Mouse (Mus musculus): ENCODE results near the gene Txnip. TPM values are rescaled to one million over a fixed set of nuclear protein-coding genes. Genes with fewer than 3 reads are reported as not detected.
"Not testable (repeated sequence)": the region's sequence is repeated elsewhere in the genome, so short reads cannot be mapped to it uniquely, and the experiment has no call there.

Txnip gene
- total RNA-seq, 2 experiments from 2014 or later, result 318 to 360 TPM

DNA sequence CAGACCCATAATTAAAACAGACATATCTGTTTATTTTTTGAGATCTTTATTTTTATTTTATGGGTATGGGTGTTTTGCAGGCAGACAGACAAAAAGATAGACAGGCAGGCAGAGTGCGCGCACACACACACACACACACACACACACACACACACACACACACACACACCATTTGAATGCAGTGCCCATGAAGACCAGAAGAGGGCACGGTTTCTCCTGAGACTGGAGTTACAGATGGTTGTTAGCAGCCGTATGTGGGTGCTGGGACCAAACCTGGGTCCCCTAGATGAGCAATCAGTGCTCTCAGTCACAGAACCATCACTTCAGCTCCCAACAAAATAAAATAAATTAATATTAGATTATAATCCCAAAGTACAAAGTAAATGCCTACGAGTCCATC lies 25.6 kb downstream of the Txnip start:
- DNase-seq (ENCODE audit: low spot score in 2 of 2), result no peak

DNA sequence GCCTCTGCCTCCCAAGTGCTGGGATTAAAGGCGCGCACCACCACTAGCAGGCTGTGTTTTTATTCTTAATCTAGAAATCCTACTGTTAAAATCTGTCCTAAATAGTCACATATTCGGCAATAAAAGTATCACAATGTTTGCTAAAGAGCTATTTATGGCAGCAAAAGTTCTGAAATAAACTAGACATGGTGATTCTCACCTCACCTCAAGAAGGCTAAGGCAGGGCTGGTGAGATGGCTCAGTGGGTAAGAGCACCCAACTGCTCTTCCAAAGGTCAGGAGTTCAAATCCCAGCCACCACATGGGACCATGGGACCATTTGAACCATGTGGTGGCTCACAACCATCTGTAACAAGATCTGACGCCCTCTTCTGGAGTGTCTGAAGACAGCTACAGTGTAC lies 32.9 kb downstream of the Txnip start:
- DNase-seq (ENCODE audit: low spot score in 2 of 2), result no peak

DNA sequence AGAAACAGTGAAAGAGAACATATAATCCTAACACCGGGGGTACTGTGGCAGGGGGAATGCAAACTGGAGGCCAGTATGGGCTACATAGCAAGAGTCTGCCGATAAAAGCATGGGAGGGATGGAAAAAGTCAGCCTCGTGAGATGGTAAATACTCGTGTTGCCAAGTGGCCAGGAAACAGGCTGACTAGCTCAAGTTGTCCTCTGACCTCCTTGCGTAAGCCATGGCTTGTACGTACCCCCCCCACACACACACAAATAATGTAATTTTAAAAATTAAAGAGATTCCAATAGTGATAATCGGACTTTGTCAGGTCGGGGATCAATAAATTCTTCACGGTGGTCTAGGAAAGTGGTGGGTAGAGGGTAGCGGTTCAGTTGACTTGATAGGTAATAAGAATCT lies 35.6 kb downstream of the Txnip start:
- DNase-seq (ENCODE audit: low spot score in 2 of 2), result no peak

DNA sequence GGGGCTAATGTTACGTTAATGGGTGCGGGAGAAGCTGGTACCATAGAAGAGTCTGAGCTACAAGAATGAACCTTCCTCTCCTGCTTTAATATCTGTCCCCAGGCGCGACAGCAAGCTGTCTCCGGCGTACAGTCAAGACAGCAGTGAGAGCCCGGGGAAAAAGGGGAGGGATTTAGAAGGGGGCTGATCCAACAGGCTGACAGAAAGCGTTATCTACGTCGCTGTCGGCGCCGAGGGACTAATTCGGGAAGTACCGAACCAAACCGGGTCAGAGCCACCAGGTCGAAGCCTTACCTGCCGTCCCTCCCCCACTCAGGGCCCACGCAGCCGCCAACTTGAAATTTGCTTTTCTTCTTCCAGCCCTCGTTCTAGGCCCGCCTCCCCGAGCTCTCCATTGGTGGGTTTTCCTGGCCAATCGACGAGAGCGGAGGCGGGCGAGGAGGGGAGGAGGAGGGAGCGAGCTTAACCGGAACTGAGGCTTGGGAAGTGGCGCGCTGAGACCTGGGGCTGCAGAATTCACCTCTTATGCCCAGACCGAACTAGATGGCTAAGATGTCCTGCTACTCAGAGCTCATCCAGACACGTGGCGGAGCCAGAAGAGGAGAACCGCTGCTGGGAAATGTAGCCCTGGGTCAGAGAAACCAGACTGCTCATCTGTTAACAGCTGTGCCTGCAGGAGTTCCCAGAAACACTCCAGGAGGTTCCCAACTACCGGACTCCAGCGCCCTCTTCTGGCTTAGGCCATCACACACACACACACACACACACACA lies 36.2 kb downstream of the Txnip start, which contains the start of gene Polr3gl:
TSS of gene Polr3gl (minus strand) at position 392 of the 771 bp plus-strand sequence.
- peak; percentile 80 to 93 for DNase-seq (ENCODE audit: low spot score in 2 of 2)

DNA sequence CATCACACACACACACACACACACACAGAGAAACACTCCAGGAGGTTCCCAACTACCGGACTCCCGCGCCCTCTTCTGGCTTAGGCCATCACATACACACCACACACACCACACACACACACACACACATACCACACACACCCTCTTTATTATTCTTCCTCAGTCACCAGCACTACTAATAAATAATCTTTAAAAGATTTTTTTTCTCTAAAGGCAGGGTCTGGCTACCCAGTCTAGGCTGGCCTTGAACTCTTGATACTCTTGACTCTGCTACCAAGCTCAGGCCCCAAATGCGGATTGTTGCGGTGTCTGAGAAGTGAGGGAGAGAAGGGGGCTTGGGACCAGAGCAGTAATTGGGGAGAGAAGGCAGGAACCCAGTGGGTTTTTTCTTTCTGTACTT lies 37.1 kb downstream of the Txnip start:
- DNase-seq (ENCODE audit: low spot score in 2 of 2), result no peak

DNA sequence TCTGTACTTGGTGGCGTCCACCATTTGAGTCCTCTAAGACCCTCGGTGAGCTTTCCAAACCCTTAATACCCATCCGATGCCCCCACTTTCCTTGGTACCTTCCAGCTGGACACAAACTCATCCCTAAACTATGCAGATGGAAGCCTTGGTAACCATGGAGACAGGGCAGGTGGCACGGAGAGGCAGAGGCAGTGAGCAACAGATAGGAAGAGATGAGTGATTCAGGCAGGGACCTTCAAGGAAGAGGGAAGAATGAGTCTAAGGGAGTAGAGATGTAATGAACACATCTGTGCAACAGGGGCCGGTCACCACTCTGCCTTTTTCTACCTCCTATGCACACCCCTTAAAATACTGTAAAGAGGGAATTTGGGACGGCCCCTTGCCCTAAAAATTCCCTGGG lies 37.9 kb downstream of the Txnip start:
- no peak for DNase-seq (ENCODE audit: low spot score in 2 of 2)

DNA sequence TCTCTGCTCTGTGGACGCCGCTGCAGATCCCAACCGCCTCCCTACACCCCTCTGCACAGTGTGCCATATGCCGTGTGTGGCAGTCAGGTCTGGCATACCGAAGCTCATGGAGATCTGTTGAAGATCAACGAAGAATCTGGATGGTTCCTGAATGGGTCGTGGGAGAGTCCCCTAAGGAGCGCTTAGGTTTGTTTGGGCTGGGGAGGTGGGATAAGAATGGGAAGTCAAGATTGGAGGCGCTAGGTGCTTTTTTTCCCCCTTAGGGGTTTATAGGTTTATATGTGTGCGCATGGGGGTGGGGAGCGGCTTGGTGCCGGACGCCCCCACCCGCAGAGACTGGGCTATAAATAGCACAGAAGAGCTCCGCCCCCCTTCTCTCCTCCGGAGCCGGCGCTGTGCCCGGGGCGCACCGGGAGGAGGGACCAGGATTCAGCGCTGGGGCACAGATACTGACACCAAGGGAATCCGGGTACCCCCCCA lies 38.5 kb downstream of the Txnip start, which contains the start of gene Ankrd34a:
TSS of gene Ankrd34a (plus strand) at position 409 of the 480 bp plus-strand sequence.
- DNase-seq (ENCODE audit: low spot score in 2 of 2), result peak in 1 of 2 experiments; percentile 46

DNA sequence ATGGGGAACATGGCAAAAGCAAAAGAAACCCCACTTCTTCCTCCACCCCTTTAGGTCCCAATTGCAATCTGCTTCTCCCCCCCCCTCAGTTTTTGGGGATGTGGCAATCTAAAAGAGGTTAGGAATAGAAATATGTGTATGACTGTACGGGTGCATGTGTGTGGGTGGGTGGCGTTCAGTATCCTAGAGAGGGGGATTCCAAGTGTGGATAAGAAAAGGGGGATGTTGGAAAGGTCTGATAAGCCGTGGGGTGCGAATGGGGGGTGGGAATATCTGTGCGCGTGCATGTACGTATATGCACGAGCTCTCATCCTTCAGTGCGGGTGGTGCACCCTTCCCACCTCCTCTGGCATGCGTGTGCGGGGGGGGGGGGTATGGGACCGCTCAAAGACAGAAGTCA lies 39.1 kb downstream of the Txnip start:
- no peak for DNase-seq (ENCODE audit: low spot score in 2 of 2)

DNA sequence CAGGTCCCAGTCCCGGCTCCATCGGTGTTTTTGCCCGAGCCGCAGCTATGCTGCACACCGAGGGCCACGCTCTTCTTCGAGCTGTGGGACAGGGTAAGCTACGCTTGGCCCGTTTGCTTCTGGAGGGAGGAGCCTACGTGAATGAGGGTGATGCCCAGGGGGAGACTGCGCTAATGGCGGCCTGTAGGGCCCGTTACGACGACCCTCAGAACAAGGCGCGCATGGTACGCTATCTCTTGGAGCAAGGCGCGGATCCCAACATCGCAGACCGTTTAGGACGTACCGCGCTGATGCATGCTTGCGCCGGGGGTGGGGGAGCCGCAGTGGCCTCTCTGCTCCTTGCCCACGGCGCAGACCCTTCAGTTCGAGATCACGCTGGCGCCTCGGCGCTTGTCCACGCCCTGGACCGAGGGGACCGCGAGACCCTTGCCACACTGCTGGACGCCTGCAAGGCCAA lies 39.7 kb downstream of the Txnip start:
- DNase-seq (ENCODE audit: low spot score in 2 of 2), result peak in 1 of 2 experiments; percentile 30

DNA sequence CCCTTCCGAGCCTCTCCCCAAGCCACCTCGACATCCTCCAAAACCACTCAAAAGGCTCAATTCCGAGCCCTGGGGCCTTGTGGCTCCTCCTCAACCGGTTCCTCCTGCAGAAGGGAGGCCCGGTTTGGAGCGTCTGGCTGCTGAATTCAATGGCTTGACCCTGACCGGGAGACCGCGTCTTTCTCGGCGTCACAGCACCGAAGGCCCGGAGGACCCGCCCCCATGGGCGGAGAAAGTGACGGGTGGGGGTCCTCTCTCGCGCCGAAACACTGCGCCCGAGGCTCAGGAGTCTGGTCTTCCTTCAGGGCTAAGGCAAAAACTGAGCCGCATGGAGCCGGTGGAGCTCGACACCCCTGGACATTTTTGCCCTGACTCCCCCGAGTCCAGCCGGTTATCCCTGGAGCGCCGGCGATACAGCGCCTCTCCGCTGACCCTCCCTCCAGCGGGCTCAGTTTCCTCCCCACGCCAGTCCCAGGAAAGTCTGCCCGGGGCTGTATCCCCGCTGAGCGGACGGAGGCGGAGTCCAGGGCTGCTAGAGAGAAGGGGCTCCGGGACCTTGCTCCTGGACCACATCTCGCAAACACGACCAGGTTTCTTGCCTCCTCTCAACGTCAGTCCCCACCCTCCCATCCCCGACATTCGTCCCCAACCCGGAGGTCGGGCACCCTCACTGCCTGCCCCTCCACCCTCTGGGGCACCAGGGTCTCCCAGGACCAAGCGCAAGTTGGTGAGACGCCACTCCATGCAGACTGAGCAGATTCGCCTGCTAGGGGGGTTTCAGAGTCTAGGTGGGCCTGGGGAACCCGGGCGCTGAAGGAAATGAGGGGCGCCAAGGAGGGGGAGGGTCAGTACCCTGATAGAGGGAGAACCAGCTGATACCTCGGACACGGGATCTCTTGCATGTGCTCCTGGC lies 40.7 kb downstream of the Txnip start:
- DNase-seq (ENCODE audit: low spot score in 2 of 2), result peak in 1 of 2 experiments; percentile 70

DNA sequence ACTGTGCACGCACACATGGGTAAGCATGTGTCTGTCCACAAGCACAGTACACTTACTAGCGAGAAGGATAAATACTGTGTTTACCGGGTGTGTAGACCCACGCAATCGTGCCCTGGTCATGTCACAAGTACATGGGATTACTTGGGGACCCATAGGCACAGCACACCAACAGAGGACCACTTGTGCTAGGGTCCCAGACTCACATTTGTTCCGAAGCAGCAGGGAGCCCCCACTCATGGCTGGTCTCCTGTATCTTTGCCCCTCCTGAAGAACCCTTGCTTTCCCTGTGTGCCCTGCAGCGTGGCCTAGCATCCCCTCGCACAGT lies 41.3 kb downstream of the Txnip start:
- no peak for DNase-seq (ENCODE audit: low spot score in 2 of 2)

DNA sequence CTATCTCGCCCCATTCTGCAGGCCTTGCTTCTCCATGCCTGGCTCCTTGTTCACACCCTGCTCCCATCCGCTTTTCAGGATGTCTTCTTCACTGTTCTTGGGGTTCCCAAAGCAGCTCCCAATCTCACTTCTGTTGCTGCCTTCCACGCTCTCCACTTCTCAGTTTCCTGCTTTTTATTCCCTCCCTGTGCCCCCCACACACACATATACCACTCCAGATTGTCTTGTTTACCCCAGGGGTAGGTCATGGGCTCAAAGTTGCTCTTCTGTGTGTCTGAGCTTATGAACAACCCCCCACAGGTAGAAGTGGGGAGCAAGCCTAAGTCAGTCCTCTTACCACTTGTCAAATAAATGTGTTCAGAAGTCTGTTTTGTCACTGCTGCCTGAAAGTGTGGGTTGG lies 41.7 kb downstream of the Txnip start:
- DNase-seq (ENCODE audit: low spot score in 2 of 2), result no peak

DNA sequence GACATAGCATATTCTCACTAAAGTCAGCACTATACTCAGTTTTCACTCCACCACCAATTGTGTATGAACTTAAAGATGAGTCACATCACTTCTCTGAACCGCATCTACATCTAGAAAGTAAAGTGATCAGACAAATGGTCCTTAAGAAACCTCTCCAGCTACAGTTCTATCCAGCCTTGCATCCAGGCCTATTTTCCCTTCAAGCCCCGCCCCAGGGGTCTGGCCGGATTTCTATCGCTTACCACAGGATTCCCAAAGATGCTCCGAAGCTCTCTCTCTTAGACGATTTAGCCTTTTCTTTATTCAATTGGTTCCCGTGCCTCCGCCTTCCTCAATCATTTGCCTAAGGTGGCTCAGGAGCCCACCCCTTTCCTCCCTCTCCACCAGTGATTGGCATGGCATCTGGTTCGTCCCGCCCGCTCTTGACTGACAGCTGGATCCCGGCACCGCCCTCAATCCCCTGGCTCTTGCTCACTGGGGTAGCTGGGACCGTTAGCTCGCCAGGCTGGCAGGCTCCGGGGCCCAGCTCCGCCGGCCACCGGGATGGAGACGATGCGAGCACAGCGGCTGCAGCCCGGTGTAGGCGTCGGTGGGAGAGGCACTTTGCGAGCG lies 43.0 kb downstream of the Txnip start, which contains the start of gene Lix1l:
TSS of gene Lix1l (plus strand) at position 511 of the 612 bp plus-strand sequence.
- peak; percentile 89 to 93 for DNase-seq (ENCODE audit: low spot score in 2 of 2)

DNA sequence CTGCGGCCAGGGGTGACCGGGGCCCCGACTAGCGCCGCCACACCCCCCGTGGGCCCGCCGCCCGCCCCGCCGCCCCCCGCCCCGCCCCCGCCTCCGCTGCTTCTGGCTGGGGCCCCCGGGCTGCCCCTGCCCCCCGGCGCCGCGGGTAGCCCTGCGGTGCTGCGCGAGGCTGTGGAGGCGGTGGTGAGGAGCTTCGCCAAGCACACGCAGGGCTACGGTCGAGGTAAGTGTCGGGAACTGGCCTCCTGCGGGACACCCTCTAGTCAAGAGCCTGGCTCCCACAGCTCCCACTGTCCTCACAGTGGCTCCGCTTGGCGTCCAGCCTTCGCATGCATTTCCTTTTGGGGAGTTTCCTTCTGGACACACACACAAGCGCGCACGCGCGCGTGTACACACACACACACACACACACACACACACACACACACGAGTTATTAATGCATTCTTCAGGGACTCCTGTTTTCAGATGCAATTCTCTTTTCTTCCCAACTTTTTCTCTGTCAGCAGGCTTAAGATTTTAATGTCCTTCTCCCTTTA lies 43.6 kb downstream of the Txnip start:
- DNase-seq (ENCODE audit: low spot score in 2 of 2), result peak; percentile 61 to 84

DNA sequence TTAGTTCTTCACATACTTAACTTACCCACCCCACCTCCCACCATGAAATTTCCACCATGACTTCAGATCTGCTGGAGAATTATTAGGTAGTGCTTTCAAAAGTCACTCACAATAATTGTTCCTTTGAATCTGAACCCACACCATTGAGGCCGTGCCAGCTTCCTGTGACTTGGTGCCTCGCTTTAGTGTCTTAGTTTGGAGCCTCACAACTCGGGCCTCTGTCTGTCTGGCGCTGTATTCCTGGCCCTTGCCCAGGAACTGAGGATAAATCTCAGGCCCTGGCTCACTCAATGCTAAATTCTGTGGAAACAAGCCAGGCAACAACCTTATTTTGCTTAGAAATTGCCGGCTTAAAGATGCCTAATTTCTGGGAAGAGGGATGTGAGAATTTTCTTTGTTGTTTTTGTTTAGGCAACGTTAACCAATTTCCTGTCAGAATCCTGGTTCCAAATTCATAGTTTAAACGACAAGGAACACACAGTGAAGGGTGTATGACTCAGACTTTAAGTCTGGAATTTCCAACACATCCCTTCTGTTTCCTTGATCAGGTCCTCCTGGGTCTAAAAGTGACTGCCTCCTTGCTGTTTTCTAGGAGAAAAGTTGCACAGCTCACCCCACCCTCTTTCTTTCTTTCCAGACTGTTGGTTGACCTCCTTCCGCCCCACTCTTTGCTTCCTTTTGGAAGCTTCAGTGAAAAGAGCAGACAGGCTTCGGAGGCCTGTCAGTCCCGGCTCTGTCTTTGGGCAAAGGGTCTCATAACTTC lies 44.4 kb downstream of the Txnip start:
- DNase-seq (ENCODE audit: low spot score in 2 of 2), result peak in 1 of 2 experiments; percentile 59

DNA sequence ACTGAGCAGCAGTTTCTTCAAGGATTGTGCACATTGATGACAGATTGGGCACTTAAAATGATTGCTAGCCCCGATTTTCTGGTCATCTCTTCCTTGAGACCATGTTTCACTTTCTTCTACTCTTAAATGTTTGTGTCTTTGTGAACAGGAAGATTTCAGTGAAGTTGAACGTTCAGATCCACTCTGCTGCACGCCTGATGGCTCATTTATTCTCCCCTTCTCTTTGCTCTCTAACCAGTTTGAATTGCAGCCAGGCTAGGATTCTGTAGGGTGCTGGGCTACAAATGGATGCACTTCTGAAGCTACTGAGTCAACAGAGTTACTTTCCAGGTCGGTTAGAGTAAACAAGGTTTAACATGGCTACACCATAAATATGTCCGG lies 44.9 kb downstream of the Txnip start:
- DNase-seq (ENCODE audit: low spot score in 2 of 2), result no peak

DNA sequence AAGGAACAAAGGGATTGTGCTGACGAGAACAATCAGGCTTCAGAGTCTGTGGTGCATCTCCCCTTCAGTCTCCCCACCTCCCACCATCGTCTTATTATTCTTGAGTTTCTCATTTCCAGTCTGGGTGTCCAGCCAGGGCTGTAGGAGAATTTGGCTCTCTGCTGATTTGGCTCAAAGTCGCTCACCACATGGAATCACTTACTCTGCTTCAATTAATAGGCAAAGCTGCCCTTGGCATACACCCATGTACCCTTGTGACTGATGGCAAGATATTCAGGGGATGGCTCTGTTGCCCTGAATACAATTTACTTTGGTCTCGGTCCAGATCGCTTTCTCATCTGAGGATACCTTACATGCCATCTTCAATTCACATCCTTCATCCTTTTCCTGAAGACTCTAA lies 45.6 kb downstream of the Txnip start:
- no peak for DNase-seq (ENCODE audit: low spot score in 2 of 2)

DNA sequence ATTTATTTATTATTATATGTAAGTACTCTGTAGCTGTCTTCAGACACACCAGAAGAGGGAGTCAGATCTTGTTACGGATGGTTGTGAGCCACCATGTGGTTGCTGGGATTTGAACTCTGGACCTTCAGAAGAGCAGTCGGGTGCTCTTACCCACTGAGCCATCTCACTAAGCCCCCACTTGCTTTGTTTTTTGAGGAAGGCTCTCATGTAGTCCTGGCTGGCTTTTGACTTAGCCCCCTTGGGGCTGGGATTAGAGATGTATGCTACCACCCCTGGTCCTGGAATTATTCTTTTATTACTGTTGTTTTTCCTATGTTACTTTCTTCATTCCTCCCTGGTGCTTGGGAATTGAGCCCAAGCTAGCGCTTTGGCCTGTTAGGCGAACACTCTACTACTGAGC lies 48.2 kb downstream of the Txnip start:
- not testable (repeated sequence) for DNase-seq (ENCODE audit: low spot score in 2 of 2)

DNA sequence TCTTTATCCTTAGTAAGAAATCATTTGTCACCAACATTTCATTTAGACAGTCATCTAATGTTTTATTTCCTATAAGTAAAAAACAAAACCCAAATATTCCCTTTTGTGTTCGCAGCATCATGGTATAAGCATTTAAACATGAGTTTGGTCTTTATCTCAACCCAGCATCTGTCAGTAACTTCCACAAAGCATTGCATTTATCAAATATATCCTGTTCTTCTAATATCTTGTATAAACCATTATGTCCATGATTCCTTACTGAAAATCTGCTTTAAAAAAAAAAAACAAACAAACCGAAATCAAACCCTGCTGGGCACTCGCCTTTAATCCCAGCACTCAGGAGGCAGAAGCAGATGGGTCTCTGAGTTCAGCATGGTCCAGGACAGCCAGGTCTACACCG lies 48.9 kb downstream of the Txnip start:
- DNase-seq (ENCODE audit: low spot score in 2 of 2), result no peak
